Mouse (Mus musculus) embryonic fibroblast, embryonic 13.5 days (primary cell): ENCODE results near the gene Arid1b. TPM values are rescaled to one million over a fixed set of nuclear protein-coding genes. Genes with fewer than 3 reads are reported as not detected.

Experiments used
- H3K27ac ChIP-seq: 2 replicates; pipeline ENCODE4 v1.5.1; 2012; ENCODE audit warnings: low read length, control low read depth, inconsistent platforms; ENCODE audit not compliant: insufficient read depth
- H3K4me1 ChIP-seq: 2 replicates; pipeline ENCODE4 v1.6.1; 2011; ENCODE audit warnings: low read length; ENCODE audit not compliant: control insufficient read depth, insufficient read depth
- H3K4me3 ChIP-seq: 2 replicates; pipeline ENCODE4 v1.5.1; 2011; ENCODE audit warnings: mild to moderate bottlenecking, control low read depth, low read length; ENCODE audit not compliant: insufficient read depth
- CTCF ChIP-seq: IDR thresholded peaks from 2 replicates; pipeline ENCODE4 v1.5.1; 2011; ENCODE audit warnings: mild to moderate bottlenecking, control low read depth, low read length, moderate library complexity, borderline replicate concordance; ENCODE audit not compliant: insufficient read depth
- POLR2A ChIP-seq: IDR thresholded peaks from 2 replicates; pipeline ENCODE4 v1.6.1; 2011; ENCODE audit warnings: low read depth, mild to moderate bottlenecking, control low read depth, low read length, moderate library complexity
- polyA plus RNA-seq: library from polyadenylated mRNA; stranded (reverse); fragments of >200 nt; gene quantifications from 2 replicates; pipeline ENCODE4 v1.2.4, GENCODE M21; 2011; ENCODE audit warnings: low read depth; ENCODE audit not compliant: missing spikeins, insufficient read length

The Arid1b gene
- polyA plus RNA-seq, 1 experiment: 21.7 TPM

GRCm38 (mm10) chr17:5287210-5287591, 293.1 kb downstream of the Arid1b start:
- TF ChIP-seq CTCF: no peak
- no peak for TF ChIP-seq POLR2A
- H3K27ac ChIP-seq: no peak overlapping the region
- no peak overlapping the region for H3K4me3 ChIP-seq
- H3K4me1 ChIP-seq: no peaks in the 10 kb centered on the region

GRCm38 (mm10) chr17:5287641-5288040, 293.5 kb downstream of the Arid1b start:
- TF ChIP-seq POLR2A (no peak), CTCF (no peak)
- Histone ChIP-seq H3K4me3 (no peak overlapping the region), H3K27ac (no peak overlapping the region), H3K4me1 (no peaks in the 10 kb centered on the region)

DNA sequence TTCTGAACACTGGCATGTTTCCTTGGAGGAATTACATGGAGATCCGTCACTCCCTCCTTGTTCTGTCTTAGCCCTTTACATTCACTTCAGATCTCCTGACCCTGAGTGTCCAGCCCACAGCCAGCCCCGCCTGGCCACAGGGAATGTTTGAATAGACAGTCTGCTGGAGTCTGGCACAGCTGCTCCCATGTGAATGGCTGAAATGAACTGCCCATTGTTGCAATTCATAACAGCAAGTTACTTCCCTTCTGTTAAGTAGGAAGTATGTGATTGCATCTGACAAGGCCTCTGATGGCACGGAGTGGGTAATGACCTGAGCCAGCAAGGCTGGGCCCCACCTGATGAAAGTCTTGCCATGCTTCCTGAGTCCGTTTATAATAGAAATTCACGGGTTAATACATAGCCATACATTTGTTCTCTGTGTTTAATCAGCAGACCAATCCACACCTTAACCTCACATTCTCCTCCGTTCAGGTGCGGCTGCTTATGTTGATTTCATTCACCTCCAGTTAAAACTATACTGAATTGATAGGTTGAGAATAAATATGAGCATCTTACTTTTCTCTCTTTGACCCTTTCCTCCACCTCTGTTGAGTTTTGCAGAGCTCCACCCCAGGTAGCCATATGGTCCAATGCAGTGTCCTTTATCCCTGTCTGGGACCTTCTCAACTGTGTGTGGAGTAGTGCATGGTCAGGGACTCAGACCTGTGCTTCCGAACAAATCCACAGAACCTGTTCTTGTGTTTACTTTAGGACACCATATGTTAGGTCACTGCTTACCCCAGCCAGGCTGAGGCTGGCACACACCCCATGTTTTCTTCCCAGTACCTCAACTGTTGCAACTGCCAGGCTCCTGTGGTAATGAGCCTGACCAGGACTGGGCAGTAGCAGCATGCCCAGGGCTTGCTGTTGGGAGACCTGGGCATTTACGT, 299.8 kb downstream of the Arid1b start:
- no peak overlapping the region for H3K4me3 ChIP-seq
- H3K27ac ChIP-seq: no peak overlapping the region
- no peak for TF ChIP-seq POLR2A
- no peak for TF ChIP-seq CTCF
- no peaks in the 10 kb centered on the region for H3K4me1 ChIP-seq

- Histone ChIP-seq H3K4me3 (no peak overlapping the region), H3K27ac (no peak overlapping the region), H3K4me1 (no peaks in the 10 kb centered on the region)
- TF ChIP-seq POLR2A (no peak), CTCF (no peak)
These were observed 301.2 kb downstream of the Arid1b start for GRCm38 (mm10) chr17:5295086-5295947.

GRCm38 (mm10) chr17:5295948-5296262, 301.8 kb downstream of the Arid1b start:
- H3K4me1 ChIP-seq: no peaks in the 10 kb centered on the region
- TF ChIP-seq POLR2A (no peak), CTCF (no peak)
- H3K4me3 ChIP-seq: no peak overlapping the region
- H3K27ac ChIP-seq: no peak overlapping the region

- H3K27ac ChIP-seq: no peak overlapping the region
- H3K4me1 ChIP-seq: no peaks in the 10 kb centered on the region
- TF ChIP-seq POLR2A (no peak), CTCF (no peak)
- H3K4me3 ChIP-seq: no peak overlapping the region
These were observed 303.4 kb downstream of the Arid1b start for GRCm38 (mm10) chr17:5297491-5297890.

DNA sequence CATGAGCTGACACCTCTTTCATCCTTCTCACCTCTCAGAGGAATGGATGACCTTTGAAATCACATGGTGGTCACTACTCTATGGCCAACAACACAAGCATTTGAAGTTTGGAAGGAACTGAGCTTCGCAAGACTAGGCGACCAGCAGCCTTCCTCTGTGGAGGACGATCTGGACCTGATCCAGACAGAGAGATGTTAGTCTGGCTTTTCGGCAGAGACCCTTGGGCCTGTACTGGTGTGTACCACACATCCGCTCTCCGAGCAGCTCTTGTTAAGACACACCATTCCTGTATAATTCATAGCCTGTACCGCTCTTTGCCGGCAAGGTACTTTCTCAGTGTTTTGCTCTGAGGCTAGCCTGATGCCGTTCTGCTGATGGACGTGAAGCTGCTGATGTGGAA, 303.9 kb downstream of the Arid1b start:
- Histone ChIP-seq H3K27ac (no peak overlapping the region), H3K4me3 (no peak overlapping the region)

DNA sequence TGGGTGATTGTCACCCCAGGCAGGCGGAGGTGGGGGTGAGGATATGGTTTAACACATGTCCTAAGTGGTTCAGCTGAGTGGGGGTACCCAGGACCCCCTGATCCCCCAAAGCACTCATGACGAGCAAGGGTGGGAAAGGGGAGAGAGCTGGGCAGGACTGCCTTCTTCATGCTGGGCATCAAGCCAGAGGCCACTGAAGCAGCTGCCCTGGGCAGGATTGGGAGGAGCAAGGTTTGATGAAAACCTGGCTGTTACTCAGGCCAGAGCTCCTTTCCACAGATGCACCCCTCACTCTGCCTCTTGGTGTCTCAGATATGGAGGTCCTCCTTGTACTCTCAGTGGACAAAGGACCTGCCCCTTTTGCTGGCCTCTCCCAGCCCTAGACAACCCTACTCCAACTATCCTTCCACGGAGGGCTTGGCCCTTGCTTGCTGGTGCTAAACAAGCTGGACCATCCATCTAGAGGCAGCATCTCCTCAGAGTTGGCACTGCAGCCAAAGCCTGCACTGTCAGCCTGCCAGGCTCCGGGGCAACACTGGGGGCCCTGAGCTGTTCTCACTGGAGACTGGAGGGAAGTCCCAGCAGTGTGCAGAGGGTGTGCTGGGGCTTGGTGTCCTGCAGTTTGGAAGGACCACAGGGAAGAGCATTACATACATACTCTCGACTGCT, 304.9 kb downstream of the Arid1b start:
- Histone ChIP-seq H3K4me1 (no peaks in the 10 kb centered on the region), H3K4me3 (no peak overlapping the region), H3K27ac (no peak overlapping the region)
- TF ChIP-seq POLR2A: no peak

More for the DNA sequence above, 303.9 kb downstream of the Arid1b start:
- TF ChIP-seq CTCF: no peak
- no peak for TF ChIP-seq POLR2A
- H3K4me1 ChIP-seq: no peaks in the 10 kb centered on the region

- Histone ChIP-seq H3K4me3 (no peak overlapping the region), H3K4me1 (no peaks in the 10 kb centered on the region), H3K27ac (no peak overlapping the region)
- TF ChIP-seq CTCF (no peak), POLR2A (no peak)
These were observed 309.0 kb downstream of the Arid1b start for GRCm38 (mm10) chr17:5302971-5303746.
